Mouse (Mus musculus) stomach, postnatal 0 days (tissue): ENCODE measurements around the gene Negr1.

Source experiments
- CTCF ChIP-seq: IDR thresholded peaks from 2 replicates; pipeline ENCODE4 v1.5.1; 2016; ENCODE audit warnings: antibody characterized with exemption, low read depth, mild to moderate bottlenecking, moderate library complexity
- EP300 ChIP-seq: optimal IDR thresholded peaks from 2 replicates; pipeline ENCODE3; 2016; ENCODE audit warnings: antibody characterized with exemption

- no peak for TF ChIP-seq CTCF
- no peak for TF ChIP-seq EP300
Observed at GRCm38 (mm10) chr3:157036568-157036967, 475.0 kb downstream of the Negr1 start.
